Mouse (Mus musculus): Measurements from ENCODE around the gene Pde4b.

Pde4b gene

DNA sequence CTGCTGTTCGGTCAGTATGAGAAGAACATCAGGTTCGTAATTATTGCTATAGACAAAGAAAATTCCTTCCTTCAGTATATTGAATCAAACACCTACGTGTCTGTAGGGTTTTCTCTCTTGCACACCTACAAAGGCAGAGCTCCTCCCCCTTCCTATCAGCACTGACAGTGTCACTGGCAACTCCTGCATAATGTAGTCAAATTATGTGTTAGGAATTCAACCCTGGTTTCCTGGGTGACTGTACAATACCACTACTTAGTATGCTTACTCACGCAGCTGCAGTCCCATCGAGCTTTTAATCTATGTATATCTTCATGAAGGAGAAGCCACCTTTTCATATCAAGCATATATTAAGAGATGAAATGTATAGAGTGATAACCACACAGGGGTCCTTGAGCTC is 99.5 kb downstream of the Pde4b start:
- DNase-seq = no peak

DNA sequence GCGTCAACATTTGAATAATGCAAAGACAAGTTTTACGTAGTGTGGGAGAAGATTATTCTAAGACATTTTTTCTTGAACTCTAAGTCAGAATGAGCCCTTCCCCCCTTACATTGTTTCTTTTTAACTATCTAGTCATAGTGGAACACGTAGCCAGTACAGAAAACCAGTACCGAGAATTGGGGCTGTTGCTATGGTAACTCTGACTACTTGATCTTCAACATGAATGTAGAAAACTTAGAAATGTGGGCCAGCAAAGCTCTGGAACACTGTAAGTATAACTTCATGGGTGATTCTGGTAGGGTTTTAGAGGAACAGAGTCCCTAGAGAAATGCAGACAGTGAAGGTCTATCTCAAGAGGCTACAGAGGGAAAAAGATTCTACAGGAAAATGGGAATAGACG is 110.4 kb downstream of the Pde4b start:
- DNase-seq = no peak

DNA sequence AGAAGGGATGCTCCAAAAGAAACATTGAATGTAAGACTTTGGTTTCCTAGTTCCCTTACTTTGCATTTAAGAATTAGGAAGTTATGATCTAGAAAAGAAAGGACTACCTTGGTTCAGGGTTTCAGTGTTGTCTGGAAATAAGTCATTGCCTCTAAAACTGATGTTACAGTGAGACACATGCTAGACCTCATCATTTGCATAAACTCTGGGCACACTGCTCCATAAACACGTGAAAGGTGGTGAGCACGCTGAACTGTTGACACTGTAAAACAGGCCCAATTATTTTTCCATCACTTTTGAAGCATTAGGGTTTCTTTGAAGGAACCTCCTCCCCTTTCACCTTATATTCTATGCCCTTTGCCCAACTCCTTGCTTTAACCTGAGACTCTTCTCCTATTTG is 122.4 kb downstream of the Pde4b start:
- no peak for DNase-seq

DNA sequence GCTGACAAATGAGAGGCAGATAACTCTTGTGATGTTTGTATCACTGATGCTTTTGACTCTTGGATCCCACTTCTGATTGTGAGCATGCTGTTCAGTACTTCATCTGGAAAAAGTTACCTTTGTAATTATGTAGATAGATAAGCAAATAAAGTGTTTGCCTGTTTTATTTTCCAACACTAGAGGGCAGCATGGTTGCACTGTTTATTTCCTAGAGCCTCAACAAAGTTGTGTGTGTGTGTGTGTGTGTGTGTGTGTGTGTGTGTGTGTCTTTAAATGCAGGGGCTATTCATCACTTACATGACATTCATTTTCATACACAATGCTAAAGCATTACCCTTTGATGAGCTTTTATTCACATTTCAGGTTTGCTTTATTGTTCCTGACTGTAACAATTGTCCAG is 139.4 kb downstream of the Pde4b start:
- peak; percentile 17 to 26 for DNase-seq

DNA sequence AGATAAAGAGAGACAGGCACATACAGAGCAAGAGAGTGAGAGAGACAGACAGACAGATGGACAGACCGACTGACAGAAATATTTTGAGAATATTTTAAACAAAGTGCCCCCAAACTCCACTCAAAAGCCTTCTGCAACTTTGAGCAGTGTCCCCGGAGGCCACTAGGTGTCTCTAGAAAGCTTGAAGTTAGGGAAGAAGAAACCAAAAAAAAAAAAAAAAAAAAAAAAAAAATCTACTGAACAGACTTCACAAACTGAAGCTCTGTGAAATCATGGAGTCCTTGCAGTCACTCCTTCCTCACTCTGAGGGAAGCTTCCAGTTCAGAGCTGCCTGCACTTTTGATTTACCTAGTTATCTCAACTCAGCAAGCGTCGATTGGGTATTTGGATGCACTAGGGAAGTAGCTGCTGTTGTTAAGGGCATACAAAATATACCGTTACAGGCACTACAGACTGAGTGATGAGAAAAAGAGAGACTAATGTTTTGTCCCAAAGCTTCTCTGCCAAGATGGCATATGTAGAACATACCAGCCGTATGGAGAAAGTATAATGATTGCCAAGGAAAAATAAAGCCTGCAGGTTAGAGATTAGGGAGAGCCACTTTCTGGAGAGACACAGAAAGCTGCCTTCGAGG is 141.7 kb downstream of the Pde4b start:
- DNase-seq = no peak

DNA sequence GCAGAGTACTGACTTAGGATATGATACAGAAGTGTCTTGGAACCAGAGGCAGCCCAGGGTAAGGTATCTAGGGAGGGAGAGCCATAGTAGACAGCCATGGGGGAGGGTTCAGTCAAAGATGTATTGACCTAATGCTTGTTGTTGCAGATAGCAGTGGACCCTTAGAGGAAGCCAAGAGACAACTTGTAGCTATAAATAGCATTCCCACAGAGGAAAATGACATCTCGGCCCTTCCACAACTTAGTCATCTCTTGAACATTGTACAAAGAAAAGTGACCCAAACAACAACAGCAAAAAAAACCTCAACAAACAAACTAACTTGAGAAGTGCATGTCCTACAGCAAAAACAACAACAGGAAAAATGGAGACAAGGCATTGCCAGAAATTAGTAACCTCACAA is 143.6 kb downstream of the Pde4b start:
- DNase-seq = no peak

DNA sequence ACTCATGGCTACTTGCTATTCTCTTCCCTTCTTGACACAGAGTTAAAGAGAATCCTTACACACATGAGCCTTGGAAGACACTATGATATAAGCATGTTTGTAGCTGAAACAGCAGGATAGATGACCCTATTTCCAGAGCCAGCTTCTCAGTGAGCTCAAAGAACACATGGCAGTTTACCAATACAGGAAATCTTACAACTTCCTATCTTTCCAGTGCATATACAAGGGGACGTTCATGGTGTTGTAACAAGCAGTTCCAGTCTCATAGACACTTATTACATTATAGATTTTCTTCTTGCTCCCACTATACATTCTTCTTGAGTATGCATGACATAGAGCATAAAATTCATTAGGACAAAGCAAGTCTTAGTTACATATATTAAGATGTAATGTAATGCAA is 146.3 kb downstream of the Pde4b start:
- DNase-seq = no peak

DNA sequence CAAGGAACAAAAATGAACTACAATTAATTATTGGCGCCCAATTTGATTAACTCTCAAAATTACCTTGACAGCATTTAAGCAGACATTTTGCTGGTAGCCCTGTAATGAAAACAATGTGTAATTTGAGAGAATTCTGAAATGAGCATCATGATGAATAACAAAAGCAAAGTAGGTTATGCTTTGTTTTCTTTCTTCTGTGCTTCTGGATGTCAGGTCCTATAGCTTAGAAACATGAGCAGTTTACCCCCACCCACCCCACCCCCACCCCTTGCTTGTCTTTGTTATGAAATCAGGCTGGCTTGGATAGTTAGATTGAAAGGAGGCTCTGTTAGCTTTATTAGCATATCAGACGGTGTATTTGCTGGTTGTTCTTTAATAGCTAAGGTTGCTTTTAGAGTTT is 147.8 kb downstream of the Pde4b start:
- no peak for DNase-seq

DNA sequence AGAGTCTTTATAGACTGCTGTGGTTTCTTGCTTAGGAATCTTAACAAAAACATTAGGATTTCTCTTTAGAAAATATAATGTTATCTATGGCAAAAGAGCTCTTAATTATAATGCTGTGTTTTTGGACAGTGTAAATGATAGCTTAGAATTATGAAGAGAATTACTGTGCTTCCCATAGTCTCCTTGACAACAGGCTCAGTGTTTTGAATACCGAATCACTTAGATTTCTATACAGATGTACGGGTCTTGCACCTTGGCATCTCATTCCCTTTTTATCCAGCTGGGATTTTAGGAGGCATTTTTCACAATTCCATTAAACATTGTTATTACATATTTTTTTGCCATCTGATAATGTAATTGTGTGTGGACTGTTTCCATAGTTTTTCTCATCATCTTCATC is 151.8 kb downstream of the Pde4b start:
- no peak for DNase-seq

DNA sequence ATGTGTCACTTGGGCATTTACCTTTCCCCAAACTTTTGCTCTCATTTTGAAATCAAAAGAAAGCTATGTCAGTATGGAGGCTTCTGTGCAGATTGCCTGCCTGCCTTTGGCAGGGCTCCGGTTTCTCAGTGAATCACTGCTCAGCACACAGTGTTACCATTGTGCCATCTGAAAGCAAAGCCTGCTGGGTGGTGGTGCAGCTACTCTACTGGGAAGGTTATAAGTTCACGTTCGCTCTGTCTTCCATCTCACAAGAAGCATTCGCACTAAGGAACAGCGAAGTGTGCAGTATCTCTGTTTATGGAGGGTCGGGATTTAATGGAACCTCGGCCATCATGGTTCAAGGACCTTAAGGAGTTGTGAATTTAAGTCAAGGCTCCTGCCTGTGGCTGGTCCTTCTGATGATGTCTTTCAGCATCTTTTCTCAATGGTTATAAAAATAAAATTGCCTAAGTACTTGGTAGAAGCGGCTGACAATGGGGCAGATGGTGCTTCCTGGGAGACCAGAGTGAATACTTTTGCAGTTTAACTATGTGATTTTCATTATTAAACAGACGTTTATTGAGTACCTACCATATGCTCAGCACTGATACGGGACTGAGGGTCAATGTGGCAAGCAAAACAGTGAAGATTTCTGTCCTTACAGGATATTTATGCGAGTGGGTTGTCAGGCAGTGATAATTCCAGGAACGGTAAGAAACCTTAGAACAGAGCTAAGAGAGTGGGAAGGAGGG is 152.5 kb downstream of the Pde4b start:
- DNase-seq = no peak

DNA sequence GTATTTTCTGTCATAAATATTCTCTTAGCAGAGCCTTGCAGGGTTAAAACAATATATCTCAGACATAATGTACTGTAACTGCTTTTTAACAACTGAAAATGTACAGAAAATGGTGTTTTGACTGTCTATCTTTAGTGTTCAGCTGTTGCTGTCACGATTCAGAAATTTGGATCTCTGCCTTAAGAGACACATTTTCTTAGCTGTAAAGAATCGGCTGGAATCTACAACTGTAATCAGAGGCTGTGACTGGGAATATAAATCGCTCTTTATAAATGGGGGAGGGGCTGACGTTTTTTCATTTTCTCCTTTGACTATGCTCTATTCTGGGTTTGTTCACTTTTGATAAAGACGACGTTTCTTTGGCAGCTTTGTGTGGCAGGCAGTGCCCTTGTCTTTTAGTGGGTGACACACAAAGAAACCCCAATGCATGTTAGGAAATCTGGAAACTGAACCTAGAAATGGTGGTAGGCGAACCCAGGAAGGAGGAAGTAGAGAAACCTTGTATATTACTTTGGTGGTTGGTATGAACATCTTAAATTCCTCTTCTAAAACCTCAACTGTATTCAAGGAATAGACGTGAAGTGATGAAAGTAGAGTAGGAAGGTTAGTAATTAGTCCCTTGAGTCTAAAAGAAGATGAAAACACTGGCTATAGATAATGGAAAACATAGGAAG is 153.5 kb downstream of the Pde4b start:
- no peak for DNase-seq

DNA sequence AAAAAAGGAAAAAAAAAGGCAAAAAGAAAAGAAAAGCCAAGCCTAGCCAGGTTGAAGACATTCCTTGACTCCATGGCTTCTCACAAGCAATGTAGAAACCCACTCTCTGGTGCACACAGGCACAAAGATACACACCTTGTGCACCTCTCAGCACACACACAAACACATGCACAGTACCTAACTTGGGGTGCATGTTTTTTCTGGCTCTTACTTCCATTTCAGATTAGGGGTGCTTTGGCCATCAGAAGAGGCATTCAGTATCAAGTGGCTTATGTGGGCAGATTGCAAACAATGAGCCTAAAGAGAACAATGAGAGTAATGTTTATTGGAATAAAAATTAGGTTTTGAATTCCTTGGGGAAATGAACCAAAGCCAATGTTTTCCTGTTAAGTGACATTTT is 166.7 kb downstream of the Pde4b start:
- DNase-seq = no peak

DNA sequence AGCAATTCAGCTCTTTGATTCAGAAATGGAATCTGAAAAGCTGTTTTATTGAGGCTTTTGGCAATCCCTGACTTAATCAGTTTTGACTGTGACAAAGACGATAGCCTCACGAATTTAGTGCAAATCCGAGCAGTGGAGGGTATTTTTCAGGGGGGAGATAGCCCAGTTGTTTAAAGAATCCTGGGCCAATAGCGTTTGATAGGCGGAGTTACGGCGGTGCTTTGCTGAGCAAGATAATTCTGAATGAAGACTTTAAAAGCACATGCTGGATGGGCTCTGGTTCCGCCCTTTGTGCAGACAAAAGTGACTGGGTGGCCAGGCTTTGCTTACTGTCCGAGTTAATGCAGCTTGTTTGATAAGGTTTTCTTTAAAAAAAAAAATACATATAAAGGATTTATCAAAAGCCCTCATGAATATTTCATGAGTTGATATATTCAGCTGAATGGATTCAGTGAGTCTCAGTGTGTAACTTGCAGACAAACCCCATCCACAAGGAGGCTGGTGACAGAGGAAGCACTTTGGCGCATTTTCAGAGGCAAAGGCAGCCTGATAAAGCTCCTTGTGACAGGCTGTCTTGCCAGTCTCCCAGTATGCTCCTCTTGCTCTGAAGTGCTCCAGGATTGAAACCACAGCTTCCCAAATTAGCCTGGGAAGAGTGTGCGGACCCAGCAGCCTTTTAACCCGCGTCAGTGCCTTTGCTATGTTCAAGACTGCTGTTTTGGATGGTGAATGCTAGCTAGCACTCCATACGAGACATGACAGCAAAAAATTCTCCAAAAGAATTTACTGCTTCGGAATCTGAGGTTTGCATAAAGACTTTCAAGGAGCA is 167.3 kb downstream of the Pde4b start:
- no peak for DNase-seq

DNA sequence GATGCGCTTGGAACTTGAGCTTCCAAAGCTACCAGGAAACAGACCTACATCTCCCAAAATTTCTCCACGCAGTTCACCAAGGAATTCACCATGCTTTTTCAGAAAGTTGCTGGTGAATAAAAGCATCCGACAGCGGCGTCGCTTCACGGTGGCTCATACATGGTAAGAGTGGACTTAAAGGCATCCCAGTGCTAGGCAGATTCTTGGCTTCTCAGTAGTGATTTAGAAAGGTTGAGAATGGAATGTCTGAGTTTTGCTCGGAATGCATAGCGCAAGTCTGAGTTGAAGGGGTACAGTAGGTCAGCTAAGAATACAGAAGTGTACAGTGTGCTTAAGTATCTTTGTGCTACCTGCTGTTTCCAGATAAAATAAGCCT is 167.9 kb downstream of the Pde4b start:
- no peak for DNase-seq

DNA sequence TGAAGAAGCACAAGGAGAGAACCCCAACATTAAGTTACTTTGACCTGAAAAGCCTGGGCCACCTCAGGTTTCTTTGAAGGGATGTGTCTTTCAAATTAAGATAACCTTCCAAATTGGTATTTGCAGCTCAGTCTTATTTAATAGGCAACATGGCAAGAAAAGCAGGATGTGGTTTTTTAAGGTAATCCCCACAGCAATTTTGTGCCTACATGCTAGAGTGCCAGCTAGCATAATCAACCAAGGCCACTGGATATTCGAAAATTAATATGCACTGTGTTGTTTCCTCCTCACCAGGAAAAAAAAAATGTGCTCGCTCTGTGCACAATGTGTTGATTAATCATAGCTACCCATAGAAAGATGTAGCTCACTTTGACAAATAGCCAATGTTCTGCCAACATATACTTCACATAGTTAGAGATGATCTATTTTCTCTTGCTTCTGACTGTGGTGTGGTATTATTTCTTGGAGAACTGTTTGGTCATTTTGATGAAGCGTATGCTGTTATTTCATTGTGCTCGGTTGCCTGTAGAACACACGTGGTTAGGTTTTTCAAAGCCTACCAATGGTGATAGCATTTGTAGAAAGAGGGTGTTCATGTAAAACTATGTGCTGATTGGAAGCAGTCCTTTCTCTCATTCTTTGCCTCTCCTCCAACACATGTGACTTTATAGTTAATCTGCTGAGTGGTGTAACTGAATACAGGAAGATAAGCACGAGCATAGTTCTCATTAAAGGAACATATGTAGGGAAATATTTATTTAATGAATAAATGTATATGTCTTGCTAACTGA is 169.0 kb downstream of the Pde4b start:
- DNase-seq = no peak

DNA sequence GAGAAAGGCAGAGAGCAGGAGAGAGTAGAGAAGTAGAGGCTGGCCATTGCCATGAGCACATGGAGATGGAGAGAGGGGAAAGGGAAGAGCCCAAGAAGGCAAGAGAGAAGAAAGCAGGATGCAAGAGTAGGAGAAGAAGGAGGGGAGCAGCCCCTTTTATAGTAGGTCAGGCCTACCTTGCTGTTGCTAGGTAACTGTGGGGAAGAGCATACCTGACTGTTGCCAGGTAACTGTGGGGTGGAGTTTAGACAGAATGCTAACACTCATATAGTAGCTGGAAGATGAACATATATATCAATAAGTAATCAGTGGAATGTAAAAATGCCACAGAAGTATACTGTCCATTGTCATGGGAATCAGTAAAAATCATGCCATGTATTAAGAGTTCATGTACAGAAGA is 172.9 kb downstream of the Pde4b start:
- no peak for DNase-seq

DNA sequence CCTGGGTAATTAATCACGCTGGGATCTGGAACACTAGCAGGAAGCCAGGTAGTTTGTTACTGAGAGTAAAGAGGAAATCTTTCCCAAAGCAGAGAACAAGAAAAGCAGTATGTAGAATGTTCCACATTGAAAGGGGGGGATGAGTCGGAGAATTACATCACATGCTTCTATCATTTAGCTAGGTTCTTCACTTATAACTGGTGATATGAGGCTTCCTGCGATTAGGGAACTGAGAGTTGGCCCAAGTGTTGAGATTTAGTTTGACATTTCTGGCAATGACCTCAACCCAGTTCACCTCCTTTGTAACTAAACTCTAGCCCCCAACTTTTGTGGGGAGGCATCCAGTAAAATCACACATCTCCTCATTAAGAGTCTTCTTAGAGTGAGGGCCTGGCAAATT is 185.0 kb downstream of the Pde4b start:
- DNase-seq = no peak

DNA sequence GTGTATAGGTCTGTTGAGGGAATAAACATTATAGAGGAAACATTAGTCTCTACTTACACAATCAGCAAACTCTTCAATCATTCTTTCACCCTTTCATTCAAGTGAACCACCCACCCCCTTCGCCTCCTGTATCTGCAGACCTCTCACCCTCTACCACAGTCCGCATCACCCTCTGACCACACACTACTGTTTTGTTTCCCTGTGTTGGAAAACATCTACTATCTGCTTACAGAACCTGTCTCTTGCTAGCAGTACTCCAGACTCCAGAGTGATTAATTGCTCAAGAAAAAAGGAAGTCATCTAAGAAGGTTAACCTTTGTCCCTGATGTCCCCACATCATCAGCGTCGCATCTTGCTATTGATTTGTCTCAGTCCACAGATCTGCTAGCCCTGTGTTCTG is 185.4 kb downstream of the Pde4b start:
- no peak for DNase-seq

DNA sequence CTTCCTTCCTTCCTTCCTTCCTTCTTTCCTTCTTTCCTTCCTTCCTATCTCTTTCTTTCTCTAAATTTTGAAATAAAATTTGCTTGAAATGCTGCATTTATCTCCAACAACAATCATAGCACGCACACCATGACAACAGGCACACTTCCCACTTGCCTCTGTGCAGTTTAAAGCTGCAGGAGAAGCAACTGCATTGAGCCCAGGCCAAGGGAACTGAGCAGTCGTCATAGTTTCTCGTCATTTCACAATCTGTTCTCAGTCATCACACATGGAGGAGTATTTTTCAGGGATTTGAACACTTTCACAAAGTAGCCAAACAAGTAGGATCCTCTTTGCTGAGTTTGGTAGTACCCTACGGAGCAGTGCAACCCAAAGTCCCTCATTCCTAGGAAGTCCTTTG is 188.4 kb downstream of the Pde4b start:
- DNase-seq = no peak

DNA sequence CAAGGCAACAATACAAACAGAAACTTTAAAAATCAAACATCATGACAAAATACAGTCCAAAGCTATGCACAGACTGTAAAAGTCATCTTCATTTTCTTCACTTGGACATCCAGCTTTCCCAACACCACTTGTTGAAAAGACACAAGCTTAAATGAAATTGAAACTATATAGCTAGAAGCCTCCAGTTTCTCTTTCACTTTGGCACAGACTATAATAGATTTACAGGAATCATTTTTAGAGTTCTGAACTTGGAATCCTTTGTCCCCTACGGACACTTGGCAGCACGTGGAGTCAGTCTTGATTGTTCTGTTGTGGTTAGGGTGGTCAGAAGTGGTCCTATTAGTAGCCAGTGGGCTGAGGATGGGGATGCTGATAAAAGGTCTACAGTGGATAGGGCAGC is 191.6 kb downstream of the Pde4b start:
- no peak for DNase-seq

DNA sequence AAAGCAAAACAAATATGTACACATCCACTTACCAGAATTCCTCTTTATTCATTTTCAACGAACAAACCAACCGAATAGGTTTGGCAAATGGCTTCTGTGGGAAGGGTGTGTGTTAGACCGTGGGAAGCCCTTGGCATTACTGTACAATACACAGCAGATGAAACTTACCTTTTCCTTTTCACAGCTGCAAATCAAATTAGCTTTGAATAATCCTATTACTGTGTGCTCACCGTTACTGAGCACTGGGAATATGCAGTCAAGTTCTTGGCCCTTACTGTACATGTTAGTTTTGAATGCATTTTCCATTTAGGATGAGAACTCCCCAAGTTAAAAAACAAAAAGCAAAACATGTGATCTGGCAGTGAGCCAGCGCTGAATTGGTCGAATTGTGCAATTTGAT is 199.8 kb downstream of the Pde4b start:
- no peak for DNase-seq

DNA sequence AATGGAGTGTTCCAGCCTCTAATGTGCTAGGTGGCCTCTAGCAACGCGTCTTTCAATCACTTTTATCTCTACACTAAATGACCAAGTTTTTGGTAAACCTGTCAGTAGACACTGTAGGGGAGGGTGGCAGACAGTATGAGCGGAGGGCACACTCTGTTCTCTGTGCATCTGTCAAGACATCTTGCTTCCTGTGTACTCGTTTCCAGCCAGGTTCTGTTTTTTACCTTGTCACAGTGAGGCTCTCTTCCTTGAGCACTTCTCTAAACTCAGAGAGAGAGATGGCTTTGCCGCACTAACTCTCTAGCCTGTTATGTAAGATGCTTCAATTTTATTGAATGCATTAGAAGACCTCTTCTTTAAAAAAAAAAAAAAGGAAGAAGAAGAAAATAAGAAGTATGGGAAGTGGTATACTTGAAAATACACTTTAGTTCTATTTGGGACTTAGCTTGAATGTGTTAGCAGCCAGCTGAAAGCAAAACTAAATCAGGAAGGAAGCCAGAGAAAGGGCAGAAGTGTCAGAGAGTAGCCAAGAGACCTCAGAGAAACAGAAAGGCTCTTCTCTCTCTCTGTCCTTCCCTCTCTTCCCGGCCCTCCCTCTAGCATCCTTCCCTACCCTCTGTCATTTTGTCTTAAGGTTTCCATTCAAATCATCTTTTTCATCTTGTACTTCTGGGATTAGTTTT is 202.8 kb downstream of the Pde4b start:
- no peak for DNase-seq
